Comparison of ENCODE assay signal across 28 mouse cellular contexts in genomic region chr13:71068011-71068410, GRCm38 (mm10).
DNase-seq lines count a peak whose midpoint lies in the region; ATAC-seq lines count a peak whose summit lies in the region.
"Had no signal": no experiment of that assay in that cellular context is flagged by ENCODE, and none has a peak within 500 bp of the region (broad histone marks: within the 10 kb centered on the region; RNA-seq: fewer than 3 reads in every experiment).

No protein-coding gene starts in this region.

- H3K4me2 ChIP-seq in hindbrain, embryonic 14.5 days (replicated peaks) = peak overlapping the region; percentile 31; the same call in 1 of the 2 replicates
- no peak overlapping the region for H3K4me2 ChIP-seq in hindbrain, embryonic 12.5 days (replicated peaks)
- 0 out of 2 replicates have a peak overlapping the region, but pooled peaks have one; percentile 9 for H3K4me2 ChIP-seq in neural tube, embryonic 12.5 days (replicated peaks)
- peak overlapping the region; percentile 39 for H3K4me2 ChIP-seq in midbrain, embryonic 14.5 days (ENCODE audit: low read length)
- H3K4me2 ChIP-seq: embryonic facial prominence, embryonic 15.5 days; forebrain, embryonic 12.5 days; heart, embryonic 13.5 days; liver, embryonic 12.5 days had no signal

- H3K9me3 ChIP-seq in hindbrain, embryonic 14.5 days (ENCODE audit: control insufficient read depth, low read length) = no peaks in the 10 kb centered on the region
- H3K9me3 ChIP-seq in hindbrain, embryonic 12.5 days (replicated peaks) = no peaks in the 10 kb centered on the region
- no peaks in the 10 kb centered on the region for H3K9me3 ChIP-seq in neural tube, embryonic 12.5 days
- H3K9me3 ChIP-seq in midbrain, embryonic 14.5 days (ENCODE audit: control insufficient read depth, low read length) = no peaks in the 10 kb centered on the region
- H3K9me3 ChIP-seq: embryonic facial prominence, embryonic 15.5 days; forebrain, embryonic 12.5 days; heart, embryonic 13.5 days; liver, embryonic 12.5 days; neural tube, embryonic 13.5 days had no signal

- ATAC-seq in hindbrain, embryonic 14.5 days (ENCODE audit: low FRiP score) = no peak
- no peak for ATAC-seq in hindbrain, embryonic 12.5 days (ENCODE audit: low FRiP score)
- ATAC-seq in neural tube, embryonic 12.5 days (ENCODE audit: low FRiP score, low read depth) = no peak
- ATAC-seq in midbrain, embryonic 14.5 days (ENCODE audit: low FRiP score, low TSS enrichment) = no peak
- ATAC-seq: CD4-positive, CD25-positive, alpha-beta regulatory T cell, adult 4 months; liver, embryonic 12.5 days; liver, postnatal 0 days had no signal

- WGBS in hindbrain, embryonic 14.5 days = 37% methylated on average over 4 of the region's 4 CpGs
- 41% methylated on average over 4 of the region's 4 CpGs for WGBS in hindbrain, embryonic 12.5 days
- WGBS in neural tube, embryonic 12.5 days = 44% methylated on average over 4 of the region's 4 CpGs
- WGBS in midbrain, embryonic 14.5 days = 40% methylated on average over 4 of the region's 4 CpGs

- H3K27ac ChIP-seq in hindbrain, embryonic 14.5 days = no peak overlapping the region
- H3K27ac ChIP-seq in hindbrain, embryonic 12.5 days = no peak overlapping the region
- no peak overlapping the region for H3K27ac ChIP-seq in neural tube, embryonic 12.5 days
- 0 out of 2 replicates have a peak overlapping the region, but pooled peaks have one; percentile 55 for H3K27ac ChIP-seq in midbrain, embryonic 14.5 days (replicated peaks; ENCODE audit: low read depth, low read length)
- H3K27ac ChIP-seq: embryonic facial prominence, embryonic 15.5 days; heart, embryonic 13.5 days; liver, embryonic 12.5 days; neural tube, embryonic 13.5 days had no signal

- no peaks in the 10 kb centered on the region for H3K36me3 ChIP-seq in hindbrain, embryonic 14.5 days (replicated peaks; ENCODE audit: control insufficient read depth, insufficient read depth)
- H3K36me3 ChIP-seq in hindbrain, embryonic 12.5 days = no peaks in the 10 kb centered on the region
- H3K36me3 ChIP-seq in neural tube, embryonic 12.5 days = no peaks in the 10 kb centered on the region
- no peaks in the 10 kb centered on the region for H3K36me3 ChIP-seq in midbrain, embryonic 14.5 days (ENCODE audit: control insufficient read depth, insufficient read depth, low read length)
- H3K36me3 ChIP-seq: embryonic facial prominence, embryonic 15.5 days; forebrain, embryonic 12.5 days; heart, embryonic 13.5 days; liver, embryonic 12.5 days; neural tube, embryonic 13.5 days had no signal

- no peaks in the 10 kb centered on the region for H3K27me3 ChIP-seq in hindbrain, embryonic 14.5 days (ENCODE audit: control insufficient read depth, insufficient read depth, low read length)
- H3K27me3 ChIP-seq in hindbrain, embryonic 12.5 days = no peaks in the 10 kb centered on the region
- no peaks in the 10 kb centered on the region for H3K27me3 ChIP-seq in neural tube, embryonic 12.5 days (replicated peaks)
- no peaks in the 10 kb centered on the region for H3K27me3 ChIP-seq in midbrain, embryonic 14.5 days (ENCODE audit: control insufficient read depth, insufficient read depth, low read length)
- H3K27me3 ChIP-seq: forebrain, embryonic 12.5 days; heart, embryonic 13.5 days; liver, embryonic 12.5 days; megakaryocyte, embryonic 14.5 days; neural tube, embryonic 13.5 days had no signal

- no peak overlapping the region for H3K9ac ChIP-seq in hindbrain, embryonic 14.5 days
- H3K9ac ChIP-seq in hindbrain, embryonic 12.5 days = no peak overlapping the region
- no peak overlapping the region for H3K9ac ChIP-seq in neural tube, embryonic 12.5 days
- no peak overlapping the region for H3K9ac ChIP-seq in midbrain, embryonic 14.5 days (replicated peaks; ENCODE audit: low read length)
- H3K9ac ChIP-seq: embryonic facial prominence, embryonic 15.5 days; forebrain, embryonic 12.5 days; heart, embryonic 13.5 days; liver, embryonic 12.5 days; liver, postnatal 0 days; neural tube, embryonic 13.5 days had no signal

- DNase-seq in hindbrain, embryonic 14.5 days (ENCODE audit: low spot score) = no peak
- no peak for DNase-seq in neural tube, embryonic 10.5 days (ENCODE audit: extremely low spot score, low spot score)
- no peak for DNase-seq in midbrain, embryonic 14.5 days
- DNase-seq in lung, postnatal 14 days = no peak
- DNase-seq in layer of hippocampus, adult 9-11 months = no peak
- DNase-seq: adrenal gland, postnatal 14 days; cerebellum, adult 11 months; cerebellum, adult 9-10 months; cerebellum, postnatal 36 days; gastrocnemius, postnatal 10 days; heart, postnatal 10 days; kidney, adult 18-20 months; kidney, postnatal 4 days; layer of hippocampus, postnatal 36 days; left cerebral cortex, postnatal 4 days; liver, postnatal 0 days; lung, postnatal 4 days; thymus, adult 2 months; thymus, postnatal 36 days had no signal

- H3K4me3 ChIP-seq in hindbrain, embryonic 14.5 days (replicated peaks; ENCODE audit: low read length) = no peak overlapping the region
- H3K4me3 ChIP-seq in hindbrain, embryonic 12.5 days = no peak overlapping the region
- no peak overlapping the region for H3K4me3 ChIP-seq in neural tube, embryonic 12.5 days
- no peak overlapping the region for H3K4me3 ChIP-seq in midbrain, embryonic 14.5 days (replicated peaks; ENCODE audit: low read depth, low read length)
- H3K4me3 ChIP-seq: embryonic facial prominence, embryonic 15.5 days; heart, embryonic 13.5 days; liver, embryonic 12.5 days; megakaryocyte, embryonic 14.5 days; neural tube, embryonic 13.5 days had no signal

- peaks cover 14% of the 10 kb centered on the region for H3K4me1 ChIP-seq in hindbrain, embryonic 14.5 days (replicated peaks; ENCODE audit: control insufficient read depth, insufficient read depth, low read length)
- H3K4me1 ChIP-seq in hindbrain, embryonic 12.5 days = peaks cover 18% of the 10 kb centered on the region
- peaks cover 15% of the 10 kb centered on the region for H3K4me1 ChIP-seq in neural tube, embryonic 12.5 days
- peaks cover 24% of the 10 kb centered on the region for H3K4me1 ChIP-seq in midbrain, embryonic 14.5 days (ENCODE audit: control insufficient read depth, insufficient read depth, low read length)
- H3K4me1 ChIP-seq: heart, embryonic 13.5 days; liver, embryonic 12.5 days; megakaryocyte, embryonic 14.5 days had no signal
